Mouse (Mus musculus) lung, adult 2 months (tissue): ENCODE results near the gene Tssk3.

Source experiments
- CTCF ChIP-seq: fragments of 200-500 bp; IDR thresholded peaks from 2 replicates; pipeline ENCODE4 v1.5.1; 2011; ENCODE audit warnings: mild to moderate bottlenecking, low read length, control low read depth; ENCODE audit not compliant: insufficient read depth
- POLR2A ChIP-seq: fragments of 200-500 bp; IDR thresholded peaks from 2 replicates; pipeline ENCODE4 v1.6.1; 2011; ENCODE audit warnings: low read depth, mild to moderate bottlenecking, control low read depth, low read length, borderline replicate concordance; ENCODE audit errors: extremely low read depth

DNA sequence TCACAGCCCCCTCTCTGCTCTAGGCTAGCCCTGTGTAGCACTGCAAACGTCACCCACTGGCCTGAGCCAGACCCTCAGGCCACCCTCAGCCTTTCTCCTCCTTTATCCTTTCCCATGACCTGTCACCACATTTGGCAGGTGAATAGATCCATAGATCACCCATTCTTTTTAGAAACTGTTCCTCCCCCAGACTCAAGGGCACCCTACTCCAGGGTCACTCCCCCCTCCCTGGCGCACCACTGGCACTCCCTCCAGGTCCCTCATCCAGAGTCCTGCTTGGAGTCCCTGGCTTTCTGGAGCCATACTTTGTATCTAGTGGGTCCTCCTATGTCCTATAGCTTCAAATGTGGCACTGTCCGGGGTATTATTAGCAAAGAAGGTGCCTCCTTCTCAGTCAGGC lies 14.7 kb upstream of the Tssk3 start:
- TF ChIP-seq CTCF, result no peak
- TF ChIP-seq POLR2A, result no peak
